Mouse (Mus musculus) limb, embryonic 10.5 days (tissue): Measurements from ENCODE around the gene Elfn1. TPM values are rescaled to one million over a fixed set of nuclear protein-coding genes. Genes with fewer than 3 reads are reported as not detected.
A peak's percentile ranks its signal among the peaks of the same experiment; 100 is the strongest.

ENCODE experiments used
- DNase-seq: peaks from one replicate; pipeline ENCODE4 v3.0.0-alpha.2; 2017; ENCODE audit warnings: low spot score
- H3K27ac ChIP-seq: fragments of 300-500 bp; sonication (generic); 2 replicates; pipeline ENCODE4 v1.5.1; 2016; ENCODE audit warnings: mild to moderate bottlenecking
- H3K27me3 ChIP-seq: fragments of 300-500 bp; sonication (generic); 2 replicates; pipeline ENCODE4 v1.6.1; 2016; ENCODE audit warnings: low read depth, mild to moderate bottlenecking; ENCODE audit not compliant: poor library complexity, severe bottlenecking
- H3K36me3 ChIP-seq: fragments of 300-500 bp; sonication (generic); 2 replicates; pipeline ENCODE4 v1.6.1; 2016; ENCODE audit warnings: mild to moderate bottlenecking, moderate library complexity
- H3K4me1 ChIP-seq: fragments of 300-500 bp; sonication (generic); 2 replicates; pipeline ENCODE4 v1.6.1; 2016
- H3K4me3 ChIP-seq: fragments of 300-500 bp; sonication (generic); 2 replicates; pipeline ENCODE4 v1.5.1; 2016; ENCODE audit warnings: mild to moderate bottlenecking, moderate library complexity
- H3K9me3 ChIP-seq: fragments of 300-500 bp; sonication (generic); replicated peaks from 2 replicates; pipeline ENCODE4 v1.6.1; 2016; ENCODE audit warnings: mild to moderate bottlenecking
- WGBS: fragments of 180-500 bp; shearing (Covaris S2); methylation state at CpG from one replicate; pipeline ENCODE4 v1.1.7; 2016; 5-methylcytosine and 5-hydroxymethylcytosine counted together
- polyA plus RNA-seq: library from polyadenylated mRNA; unstranded; fragments of >200 nt; fragmentation: Nextera tagmentation; extraction: Ambion mirVana; gene quantifications from 2 replicates; pipeline ENCODE4 v1.2.1, GENCODE M21; 2016

Elfn1 gene
- polyA plus RNA-seq, 1 experiment from 2014 or later = 0.10 TPM

- DNase-seq = no peak
- Histone ChIP-seq H3K27me3 (no peaks in the 10 kb centered on the region), H3K9me3 (no peaks in the 10 kb centered on the region), H3K27ac (no peak overlapping the region), H3K36me3 (no peaks in the 10 kb centered on the region), H3K4me1 (peaks cover 19% of the 10 kb centered on the region), H3K4me3 (no peak overlapping the region)
- WGBS = 94% methylated on average over 1 of the region's 1 CpGs
These were observed 109.2 kb downstream of the Elfn1 start for GRCm38 (mm10) chr5:140016896-140017295.

GRCm38 (mm10) chr5:140018780-140019179, 111.0 kb downstream of the Elfn1 start:
- no peaks in the 10 kb centered on the region for H3K9me3 ChIP-seq
- H3K27ac ChIP-seq = no peak overlapping the region
- no peaks in the 10 kb centered on the region for H3K27me3 ChIP-seq
- DNase-seq = no peak
- no peaks in the 10 kb centered on the region for H3K36me3 ChIP-seq
- WGBS = 94% methylated on average over 7 of the region's 7 CpGs
- no peak overlapping the region for H3K4me3 ChIP-seq
- peaks cover 14% of the 10 kb centered on the region for H3K4me1 ChIP-seq

DNA sequence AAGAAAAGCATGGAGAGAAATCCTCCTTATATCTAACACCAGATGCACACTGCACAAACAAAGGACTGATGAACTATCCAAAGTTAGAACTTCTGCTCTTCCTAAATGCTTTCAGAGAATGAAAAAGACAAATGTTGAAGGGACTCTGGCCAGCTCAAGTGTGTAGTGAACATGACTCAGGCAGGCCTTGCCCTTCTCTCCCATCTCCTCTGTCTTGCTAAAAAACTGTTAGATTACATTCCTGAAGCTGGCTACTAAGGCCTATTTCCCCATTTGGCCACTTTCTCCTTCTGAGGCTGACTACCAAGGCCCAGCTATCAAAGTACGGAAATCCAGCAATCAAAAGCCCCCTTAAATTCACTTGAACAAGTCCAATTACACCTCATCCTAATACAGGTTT, 111.9 kb downstream of the Elfn1 start:
- no peak overlapping the region for H3K27ac ChIP-seq
- no peaks in the 10 kb centered on the region for H3K27me3 ChIP-seq
- H3K9me3 ChIP-seq = no peaks in the 10 kb centered on the region
- WGBS = 90% methylated on average over 1 of the region's 1 CpGs
- DNase-seq = no peak
- H3K4me1 ChIP-seq = peaks cover 17% of the 10 kb centered on the region
- H3K4me3 ChIP-seq = no peak overlapping the region
- H3K36me3 ChIP-seq = no peaks in the 10 kb centered on the region

DNA sequence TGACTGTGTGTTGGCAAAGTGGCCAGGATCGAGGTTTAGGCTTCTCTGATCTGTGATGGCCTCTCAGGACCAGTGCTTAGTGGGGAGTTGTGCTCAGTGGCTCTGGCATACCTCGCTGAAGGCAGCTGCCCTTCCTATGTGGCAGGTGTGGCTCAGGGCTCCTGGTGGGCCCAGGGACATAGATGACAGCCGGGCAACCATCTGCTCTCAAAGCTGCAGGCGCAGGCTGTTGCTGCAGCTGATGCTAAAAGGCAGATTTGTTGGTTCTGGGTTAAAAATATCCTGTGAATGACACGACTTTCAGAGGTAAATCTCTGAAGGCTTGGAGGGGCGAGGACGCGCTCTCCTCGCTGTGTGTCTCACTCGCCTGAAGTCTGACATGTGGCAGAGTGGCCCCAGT, 114.0 kb downstream of the Elfn1 start:
- H3K27me3 ChIP-seq = no peaks in the 10 kb centered on the region
- no peaks in the 10 kb centered on the region for H3K36me3 ChIP-seq
- no peak overlapping the region for H3K27ac ChIP-seq
- DNase-seq = no peak
- H3K4me1 ChIP-seq = peaks cover 20% of the 10 kb centered on the region
- H3K4me3 ChIP-seq = no peak overlapping the region
- H3K9me3 ChIP-seq = no peaks in the 10 kb centered on the region
- WGBS = 88% methylated on average over 10 of the region's 10 CpGs

- Histone ChIP-seq H3K9me3 (no peaks in the 10 kb centered on the region), H3K27me3 (no peaks in the 10 kb centered on the region), H3K4me1 (peaks cover 20% of the 10 kb centered on the region), H3K27ac (no peak overlapping the region), H3K4me3 (no peak overlapping the region), H3K36me3 (no peaks in the 10 kb centered on the region)
- 71% methylated on average over 6 of the region's 6 CpGs for WGBS
- DNase-seq = no peak
These were observed 115.1 kb downstream of the Elfn1 start for GRCm38 (mm10) chr5:140022861-140023260.

GRCm38 (mm10) chr5:140023941-140024500, 116.3 kb downstream of the Elfn1 start:
- 0 out of 2 replicates have a peak overlapping the region, but pooled peaks have one; percentile 9 for H3K27ac ChIP-seq
- no peaks in the 10 kb centered on the region for H3K36me3 ChIP-seq
- peaks cover 20% of the 10 kb centered on the region for H3K4me1 ChIP-seq
- no peak for DNase-seq
- no peaks in the 10 kb centered on the region for H3K27me3 ChIP-seq
- WGBS = 84% methylated on average over 3 of the region's 3 CpGs
- H3K4me3 ChIP-seq = no peak overlapping the region
- H3K9me3 ChIP-seq = no peaks in the 10 kb centered on the region

Other genes starting within 250 kb of the Elfn1 start
- 8.9 and 9.0 TPM in 2 replicates for gene Micall2, start 171.6 kb upstream of the Elfn1 start, polyA plus RNA-seq
- 42.5 and 43.7 TPM in 2 replicates for gene Ints1, start 132.3 kb upstream of the Elfn1 start, polyA plus RNA-seq
- gene Mafk, start 116.4 kb upstream of the Elfn1 start, polyA plus RNA-seq = 7.1 and 8.1 TPM in 2 replicates
- 2.1 and 2.2 TPM in 2 replicates for gene Tmem184a, start 88.0 kb upstream of the Elfn1 start, polyA plus RNA-seq
- not detected in 2 replicates for gene Gm26938, start 81.5 kb upstream of the Elfn1 start, polyA plus RNA-seq
- 89.9 and 116 TPM in 2 replicates for gene Psmg3, start 81.1 kb upstream of the Elfn1 start, polyA plus RNA-seq